In genomic region chrX:169691675-169692074, GRCm38 (mm10) we compare ENCODE assay signal across 14 mouse cellular contexts. TPM values are rescaled to one million over a fixed set of nuclear protein-coding genes. Genes with fewer than 3 reads are reported as not detected.
DNase-seq lines count a peak whose midpoint lies in the region; ATAC-seq and TF ChIP-seq lines count a peak whose summit lies in the region.
"Had no signal": no experiment of that assay in that cellular context is flagged by ENCODE, and none has a peak within 500 bp of the region (broad histone marks: within the 10 kb centered on the region; RNA-seq: fewer than 3 reads in every experiment).

No protein-coding gene starts in this region.

- no peak overlapping the region for H3K27ac ChIP-seq in heart, embryonic 11.5 days (ENCODE audit: low read depth, low read length)
- peak overlapping the region; percentile 69 for H3K27ac ChIP-seq in heart, postnatal 0 days (ENCODE audit: low read depth)
- H3K27ac ChIP-seq: embryonic facial prominence, embryonic 12.5 days; gastrocnemius, adult 2 months; limb, embryonic 12.5 days had no signal

- ATAC-seq in heart, embryonic 11.5 days (replicated peaks; ENCODE audit: insufficient number of reproducible peaks, low FRiP score, low TSS enrichment) = no peak
- peak; percentile 55 for ATAC-seq in heart, postnatal 0 days (ENCODE audit: insufficient read depth, low read depth)
- ATAC-seq in granulocyte monocyte progenitor cell, adult 5-6 weeks (replicated peaks; ENCODE audit: poor library complexity, severe bottlenecking) = no peak
- ATAC-seq: forebrain, embryonic 14.5 days had no signal

- no peak for TF ChIP-seq POLR2A in brain, embryonic 14.5 days (IDR thresholded peaks at IDR 0.05; ENCODE audit: borderline replicate concordance, extremely low read depth, insufficient read depth, insufficient read length, poor library complexity, severe bottlenecking)

- no peaks in the 10 kb centered on the region for H3K36me3 ChIP-seq in heart, embryonic 11.5 days (ENCODE audit: control insufficient read depth, insufficient read depth, low read length)
- H3K36me3 ChIP-seq in heart, postnatal 0 days (replicated peaks; ENCODE audit: control insufficient read depth, insufficient read depth, low read length) = no peaks in the 10 kb centered on the region
- H3K36me3 ChIP-seq: embryonic facial prominence, embryonic 12.5 days; G1E; limb, embryonic 12.5 days had no signal

- no peak overlapping the region for H3K4me2 ChIP-seq in heart, embryonic 11.5 days
- no peak overlapping the region for H3K4me2 ChIP-seq in heart, postnatal 0 days (ENCODE audit: low read depth, low read length)
- H3K4me2 ChIP-seq: embryonic facial prominence, embryonic 12.5 days; limb, embryonic 12.5 days had no signal

- no peaks in the 10 kb centered on the region for H3K27me3 ChIP-seq in heart, embryonic 11.5 days (ENCODE audit: control insufficient read depth, insufficient read depth, low read length)
- no peaks in the 10 kb centered on the region for H3K27me3 ChIP-seq in heart, postnatal 0 days (ENCODE audit: control insufficient read depth, insufficient read depth, low read length)

- 61% methylated on average over 2 of the region's 2 CpGs for WGBS in heart, embryonic 11.5 days (ENCODE audit: insufficient replicate concordance)
- 39% methylated on average over 2 of the region's 2 CpGs for WGBS in heart, postnatal 0 days

- no peak overlapping the region for H3K4me3 ChIP-seq in heart, embryonic 11.5 days (ENCODE audit: low read depth, low read length)
- no peak overlapping the region for H3K4me3 ChIP-seq in heart, postnatal 0 days (ENCODE audit: low read depth, low read length)
- H3K4me3 ChIP-seq: embryonic facial prominence, embryonic 12.5 days; gastrocnemius, adult 2 months; limb, embryonic 12.5 days had no signal

- DNase-seq in heart, adult 11 months = peak; percentile 91
- DNase-seq in 3T3-L1 (ENCODE audit: low read depth, low spot score) = peak; percentile 51
- DNase-seq in brain, embryonic 14.5 days (ENCODE audit: low read depth) = peak; percentile 58
- DNase-seq in heart, postnatal 0 days (ENCODE audit: low spot score) = peak; percentile 45
- DNase-seq in left cerebral cortex, adult 18-20 months (ENCODE audit: low spot score in 2 of 2) = no peak
- DNase-seq: cerebellum, adult 11 months; gastrocnemius, adult 2 months; kidney, adult 8-10 months had no signal

- H3K9ac ChIP-seq in heart, embryonic 11.5 days (ENCODE audit: low read depth, low read length) = no peak overlapping the region
- no peak overlapping the region for H3K9ac ChIP-seq in heart, postnatal 0 days (replicated peaks; ENCODE audit: low read depth, low read length)
- H3K9ac ChIP-seq: embryonic facial prominence, embryonic 12.5 days; limb, embryonic 12.5 days had no signal

- H3K4me1 ChIP-seq in heart, embryonic 11.5 days (ENCODE audit: control insufficient read depth, insufficient read depth, low read length) = peaks cover 2% of the 10 kb centered on the region; the same call in 1 of the 2 replicates
- H3K4me1 ChIP-seq in heart, postnatal 0 days (ENCODE audit: control insufficient read depth, insufficient read depth) = no peaks in the 10 kb centered on the region
- H3K4me1 ChIP-seq: embryonic facial prominence, embryonic 12.5 days; limb, embryonic 12.5 days had no signal

- no peak for TF ChIP-seq EP300 in heart, postnatal 0 days (IDR thresholded peaks at IDR 0.05; ENCODE audit: low read depth)

- no peaks in the 10 kb centered on the region for H3K9me3 ChIP-seq in heart, embryonic 11.5 days (replicated peaks; ENCODE audit: control insufficient read depth, low read length)
- H3K9me3 ChIP-seq in heart, postnatal 0 days (replicated peaks; ENCODE audit: control insufficient read depth, low read length) = no peaks in the 10 kb centered on the region
- H3K9me3 ChIP-seq: embryonic facial prominence, embryonic 12.5 days; G1E; limb, embryonic 12.5 days had no signal

- TF ChIP-seq CTCF in brain, embryonic 14.5 days (IDR thresholded peaks at IDR 0.05; ENCODE audit: borderline replicate concordance, extremely low read depth, insufficient read depth, insufficient read length) = no peak
- TF ChIP-seq CTCF in heart, postnatal 0 days (IDR thresholded peaks at IDR 0.05; ENCODE audit: low read depth) = no peak

RNA-seq across cellular contexts. Expression of gene Mid1, which starts 6.7 kb away (rescaled TPM):
- polyA plus RNA-seq in heart, embryonic 11.5 days (2014; fragmentation: Nextera tagmentation; extraction: Ambion mirVana) = 8.7 and 10.0 TPM in 2 replicates
- 13.5 and 23.5 TPM in 2 replicates for polyA plus RNA-seq in brain, embryonic 14.5 days (2012; rRNA removed)
- 10.6 TPM in 2 replicates for total RNA-seq in heart, postnatal 0 days (2014; rRNA removed; ENCODE audit: low replicate concordance)
- polyA plus RNA-seq in heart, postnatal 0 days (2015; fragmentation: Nextera tagmentation; extraction: Ambion mirVana) = 2.8 and 2.9 TPM in 2 replicates
- total RNA-seq in left cerebral cortex, adult 18-20 months (2021) = 10 to 100 TPM; 15.1 to 16.0 TPM
- 54.0 and 68.0 TPM in 2 replicates for total RNA-seq in granulocyte monocyte progenitor cell, adult 5-6 weeks (2014; fragmentation: Nextera tagmentation)
- 11.7 and 12.2 TPM in 2 replicates for total RNA-seq in granulocyte monocyte progenitor cell, adult 5-6 weeks (2017)

Comparison
In these comparisons a context has a peak if more than half of its experiments do, and no peak if none do; other contexts are left out.
1. DNase-seq: peak in heart, adult 11 months (single experiment), 3T3-L1 (single experiment), brain, embryonic 14.5 days (single experiment) and heart, postnatal 0 days (single experiment); none in left cerebral cortex, adult 18-20 months (0 of 2).